ENCODE assay signal across 7 mouse cellular contexts in genomic region chr7:133124701-133125485, GRCm38 (mm10). TPM values are rescaled to one million over a fixed set of nuclear protein-coding genes. Genes with fewer than 3 reads are reported as not detected.
A peak's percentile ranks its signal among the peaks of the same experiment; 100 is the strongest.
DNase-seq lines count a peak whose midpoint lies in the region; ATAC-seq and TF ChIP-seq lines count a peak whose summit lies in the region.

No protein-coding gene starts in this region.

- peak overlapping the region; percentile 99 for H3K27ac ChIP-seq in lung, embryonic 15.5 days
- H3K27ac ChIP-seq in liver, postnatal 0 days (ENCODE audit: low read depth): peak overlapping the region; percentile 88

- WGBS in lung, embryonic 15.5 days: 12% methylated on average over 34 of the region's 34 CpGs
- 12% methylated on average over 34 of the region's 34 CpGs for WGBS in liver, postnatal 0 days (ENCODE audit: insufficient replicate concordance)

- peak overlapping the region; percentile 98 for H3K9ac ChIP-seq in lung, embryonic 15.5 days
- peak overlapping the region; percentile 62 for H3K9ac ChIP-seq in liver, postnatal 0 days (replicated peaks)

- no peak for DNase-seq in lung, postnatal 4 days
- peak; percentile 51 for DNase-seq in embryo, embryonic 11 days
- DNase-seq in heart, postnatal 14 days: peak; percentile 35 to 40
- no peak for DNase-seq in liver, postnatal 0 days
- DNase-seq in layer of hippocampus, postnatal 10 days (ENCODE audit: low spot score in 2 of 2): no peak
- DNase-seq in urinary bladder, postnatal 10 days (ENCODE audit: low spot score): no peak

- H3K4me3 ChIP-seq in lung, embryonic 15.5 days: peak overlapping the region; percentile 94
- peak overlapping the region; percentile 77 for H3K4me3 ChIP-seq in liver, postnatal 0 days (ENCODE audit: low read depth, low read length)

- no peaks in the 10 kb centered on the region for H3K27me3 ChIP-seq in lung, embryonic 15.5 days
- peaks cover 29% of the 10 kb centered on the region for H3K27me3 ChIP-seq in liver, postnatal 0 days (ENCODE audit: insufficient read depth, low read length)

- intact Hi-C loops in heart, postnatal 14 days (cut with DNase I): loop anchor here (5.0 kb wide), 3 partner anchors 38 to 73 kb away; no protein-coding TSS in a partner anchor

- no peak for TF ChIP-seq EP300 in liver, postnatal 0 days (IDR thresholded peaks at IDR 0.05; ENCODE audit: low read depth)

- TF ChIP-seq CTCF in liver, postnatal 0 days (IDR thresholded peaks at IDR 0.05; ENCODE audit: low read depth): no peak

- H3K9me3 ChIP-seq in lung, embryonic 15.5 days: no peaks in the 10 kb centered on the region
- H3K9me3 ChIP-seq in liver, postnatal 0 days (ENCODE audit: low read length): peaks cover 3% of the 10 kb centered on the region; the same call in 1 of the 2 replicates

- no peaks in the 10 kb centered on the region for H3K36me3 ChIP-seq in lung, embryonic 15.5 days
- no peaks in the 10 kb centered on the region for H3K36me3 ChIP-seq in liver, postnatal 0 days (replicated peaks; ENCODE audit: insufficient read depth, low read length)

- peak overlapping the region; percentile 93 for H3K4me2 ChIP-seq in lung, embryonic 15.5 days
- H3K4me2 ChIP-seq in liver, postnatal 0 days (ENCODE audit: low read depth, low read length): peak overlapping the region; percentile 79

- H3K4me1 ChIP-seq in lung, embryonic 15.5 days: peaks cover 21% of the 10 kb centered on the region
- peaks cover 14% of the 10 kb centered on the region for H3K4me1 ChIP-seq in liver, postnatal 0 days (ENCODE audit: insufficient read depth)

- no peak for ATAC-seq in lung, embryonic 15.5 days (ENCODE audit: borderline replicate concordance, extremely low read depth, low FRiP score, low TSS enrichment)
- ATAC-seq in liver, postnatal 0 days: 0 out of 2 replicates have a peak, but pooled peaks have one; percentile 3

RNA-seq across cellular contexts. Expression of gene Ctbp2, which starts 0.7 kb away (rescaled TPM):
- polyA plus RNA-seq in lung, embryonic 15.5 days (2015; fragmentation: Nextera tagmentation; extraction: Ambion mirVana): 91.6 and 94.8 TPM in 2 replicates
- 10 to 100 TPM; 35.8 to 35.9 TPM for total RNA-seq in heart, postnatal 14 days (2021)
- polyA plus RNA-seq in liver, postnatal 0 days (2015; fragmentation: Nextera tagmentation; extraction: Ambion mirVana): 5.8 and 6.1 TPM in 2 replicates
- total RNA-seq in layer of hippocampus, postnatal 10 days (2021): 10 to 100 TPM; 62.3 to 63.6 TPM

RNA-seq across cellular contexts. Expression of gene Fgfr2, which starts 1.7 kb away (rescaled TPM):
- 149 and 160 TPM in 2 replicates for polyA plus RNA-seq in lung, embryonic 15.5 days (2015; fragmentation: Nextera tagmentation; extraction: Ambion mirVana)
- 1 to 10 TPM; 2.1 to 3.9 TPM for total RNA-seq in heart, postnatal 14 days (2021)
- polyA plus RNA-seq in liver, postnatal 0 days (2015; fragmentation: Nextera tagmentation; extraction: Ambion mirVana): 11.2 TPM in 2 replicates
- 10 to 100 TPM; 35.6 to 48.3 TPM for total RNA-seq in layer of hippocampus, postnatal 10 days (2021)

Comparison
In these comparisons a context has a peak if more than half of its experiments do, and no peak if none do; other contexts are left out.
1. DNase-seq: peak in embryo, embryonic 11 days (single experiment) and heart, postnatal 14 days (2 of 2); none in lung, postnatal 4 days (0 of 2), liver, postnatal 0 days (single experiment), layer of hippocampus, postnatal 10 days (0 of 2) and urinary bladder, postnatal 10 days (single experiment).
2. RNA of gene Fgfr2, which starts 1.7 kb away (total RNA-seq): 35.6 to 48.3 TPM in layer of hippocampus, postnatal 10 days; 2.1 to 3.9 TPM in heart, postnatal 14 days; every median in the first group is over 4 times any median in the second.